Mouse (Mus musculus) cerebellum, adult 18-20 months (tissue): ENCODE measurements at regions not wholly inside any gene's neighbourhood (a gene's known extent, or its start where the extent isn't known, plus 50 kb on each side); places are given as distances from the start of the nearest gene placed in this dataset.

Experiments
- DNase-seq, 2 experiments: peaks; one replicate each; pipeline ENCODE4 v3.0.0; 2021

DNA sequence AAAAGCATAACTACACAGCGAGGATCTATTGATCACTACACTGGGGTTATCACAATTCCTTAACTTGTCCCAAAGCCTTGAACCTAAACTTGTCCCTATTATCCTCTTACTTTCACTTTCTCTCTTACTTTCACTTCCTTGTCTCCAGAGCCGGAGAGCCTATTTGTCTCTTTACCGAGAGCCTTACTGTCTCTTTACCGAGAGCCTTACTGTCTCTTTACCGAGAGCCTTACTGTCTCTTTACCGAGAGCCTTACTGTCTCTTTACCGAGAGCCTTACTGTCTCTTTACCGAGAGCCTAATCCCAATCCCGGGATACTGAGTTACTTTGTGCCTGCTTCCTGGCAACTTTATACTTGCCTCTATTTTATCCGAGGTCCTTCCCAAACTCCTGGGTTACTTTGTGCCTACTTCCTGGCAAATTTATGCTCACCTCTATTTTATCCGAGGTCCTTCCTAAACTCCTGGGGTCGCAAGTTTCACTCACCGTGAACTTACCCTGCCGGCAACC, 335.3 kb upstream of the Ccng1 start:
- DNase-seq, result peak in 1 of 2 experiments; percentile 3

DNA sequence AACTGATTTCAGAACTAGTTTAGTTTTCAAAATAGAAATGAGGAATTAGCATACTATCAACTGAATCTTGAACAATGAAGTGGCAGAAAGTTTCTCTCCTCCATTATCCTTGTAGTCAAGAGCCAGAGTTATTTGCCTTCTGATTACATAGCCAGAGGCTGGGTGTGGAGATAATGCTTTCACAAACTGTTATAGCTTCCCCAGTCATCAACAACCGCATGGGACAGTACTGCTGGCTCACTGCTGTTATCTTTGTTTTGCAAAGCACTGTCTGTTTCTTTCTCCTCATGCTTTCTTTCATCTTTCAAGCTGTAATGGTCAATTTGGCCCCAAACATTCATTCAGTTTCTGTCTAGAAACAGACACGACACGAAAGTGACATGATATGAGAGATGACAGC, 308.5 kb upstream of the Ccng1 start:
- no peak for DNase-seq

DNA sequence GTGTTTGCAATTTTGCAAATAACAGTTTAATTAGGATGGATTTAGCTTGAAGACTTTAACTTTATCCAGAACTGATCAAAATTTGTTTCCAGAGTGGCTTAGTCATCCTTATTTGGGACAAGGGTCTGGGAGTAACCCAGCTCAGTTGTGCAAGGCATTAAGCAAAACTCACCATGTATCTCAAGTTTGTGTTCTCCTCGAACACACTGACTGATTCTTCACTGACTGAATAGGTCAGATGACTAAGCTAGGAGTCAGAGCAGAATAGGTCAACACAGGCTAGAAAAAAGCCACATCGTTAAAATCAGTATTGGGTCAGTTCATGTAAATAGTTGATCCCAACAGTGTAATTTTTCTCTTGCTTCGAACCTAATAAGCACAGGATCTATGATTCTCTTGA, 302.7 kb upstream of the Ccng1 start:
- DNase-seq, result no peak

DNA sequence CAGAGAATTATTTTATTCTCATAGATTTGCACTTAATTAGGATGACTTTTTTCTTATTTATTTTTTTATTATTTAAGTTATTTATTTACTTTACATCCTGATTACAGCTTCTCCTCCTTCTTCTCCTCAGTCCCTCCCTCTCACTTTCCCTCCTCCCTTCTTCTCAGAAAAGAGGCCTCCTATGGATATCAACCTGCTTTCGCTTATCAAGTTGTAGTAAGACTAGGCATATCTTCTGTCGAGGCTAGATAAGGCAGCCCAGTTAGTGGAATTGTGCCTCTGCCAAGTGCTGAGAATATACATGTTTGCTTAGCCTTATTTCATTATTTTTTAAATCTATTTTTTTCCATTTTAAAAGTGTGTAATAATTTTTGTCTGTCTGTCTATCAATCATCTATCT, 274.9 kb upstream of the Ccng1 start:
- DNase-seq, result no peak

DNA sequence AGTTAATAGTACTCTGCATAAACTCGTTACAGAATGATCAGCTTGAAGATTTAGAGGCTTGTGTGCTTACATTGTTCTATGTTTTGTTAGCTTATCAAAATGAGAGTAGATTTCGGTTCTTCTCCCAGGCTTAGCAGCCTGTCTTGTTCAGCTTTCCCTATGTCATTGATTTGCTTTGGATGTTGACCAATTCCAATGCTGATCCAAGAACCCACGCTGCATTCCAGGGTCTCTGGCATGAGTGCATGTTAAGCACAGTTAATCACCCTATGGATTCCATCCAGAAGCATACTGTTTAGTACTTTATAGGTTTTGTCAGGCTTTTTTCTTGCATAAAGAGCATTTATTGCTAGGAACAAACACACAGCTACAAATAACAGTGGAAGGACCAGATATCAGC, 255.0 kb upstream of the Ccng1 start:
- DNase-seq, result no peak

DNA sequence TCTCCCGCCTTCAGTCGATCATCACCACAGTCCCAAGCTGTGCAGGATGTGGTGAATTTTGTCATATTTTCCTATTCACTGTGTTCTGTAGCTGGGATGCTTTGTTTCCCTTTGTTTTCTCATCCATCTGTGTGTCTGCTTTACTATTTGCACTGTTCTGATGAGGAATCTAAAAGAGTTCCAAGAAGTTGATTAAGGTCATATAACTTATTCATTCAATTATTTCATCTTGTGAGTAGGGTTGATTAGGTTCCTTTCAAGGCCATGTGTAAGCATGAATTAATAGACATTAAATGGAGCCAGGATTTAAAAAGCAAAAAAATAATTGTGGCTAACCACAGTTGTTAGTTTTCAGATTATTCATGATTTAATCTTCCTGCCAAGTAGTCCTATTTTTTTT, 217.7 kb upstream of the Ccng1 start:
- no peak for DNase-seq

DNA sequence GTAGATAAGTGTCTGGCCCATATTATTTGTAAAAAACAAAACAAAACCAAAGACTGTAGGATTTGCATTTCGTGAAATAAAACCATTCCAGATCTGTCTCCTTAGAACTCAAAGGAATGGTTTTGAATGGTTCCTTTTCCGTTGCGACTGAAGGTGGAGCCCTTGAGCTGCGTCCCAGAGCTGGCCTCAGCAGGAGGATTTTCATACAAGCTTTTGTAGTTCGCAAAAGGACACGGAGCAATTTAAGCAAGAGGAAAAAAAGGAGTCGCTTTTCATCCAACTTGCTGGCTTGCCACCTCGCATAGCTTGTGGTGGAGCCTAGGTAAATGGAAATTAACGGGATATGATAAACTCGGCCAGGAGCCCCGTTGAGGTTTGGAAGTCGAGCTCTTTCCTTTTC, 172.1 kb upstream of the Ccng1 start:
- peak; percentile 72 to 80 for DNase-seq

DNA sequence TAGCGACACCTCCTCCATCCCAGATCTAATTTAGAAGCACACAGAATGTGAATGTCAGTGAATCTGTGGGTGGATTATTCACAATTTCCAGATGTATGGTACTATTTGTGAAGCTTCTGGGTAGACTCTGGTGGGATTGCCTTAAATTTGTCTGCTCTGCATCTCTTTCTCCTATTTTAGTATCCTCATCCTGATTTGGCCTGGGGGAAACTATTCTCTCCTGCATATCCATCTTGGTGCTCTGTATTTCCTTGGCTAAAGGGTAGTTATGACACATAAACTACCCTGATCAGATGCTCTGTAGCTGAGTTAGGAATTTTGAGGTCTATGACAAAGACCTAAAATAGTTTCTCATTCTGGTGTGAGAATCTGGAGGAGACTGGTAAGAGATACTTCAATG, 136.4 kb upstream of the Ccng1 start:
- no peak for DNase-seq

DNA sequence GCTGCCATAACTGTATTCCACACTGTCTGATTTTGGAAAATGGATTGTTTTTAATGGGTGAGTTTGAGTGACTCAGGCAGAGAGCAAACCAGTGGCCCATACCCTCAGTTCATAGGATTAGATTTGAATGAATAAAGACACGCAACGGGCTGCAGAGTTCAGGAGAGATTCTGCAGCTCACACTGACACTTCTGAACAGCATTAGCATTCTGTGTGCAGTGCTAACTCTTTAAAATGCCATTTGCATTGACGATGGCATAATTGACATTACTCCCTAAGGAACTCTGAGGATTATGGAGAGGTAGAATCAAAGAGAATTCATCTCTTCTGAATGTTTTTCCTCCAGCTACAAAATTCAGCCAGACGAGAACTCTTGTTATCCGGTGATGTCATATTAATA, 129.4 kb upstream of the Ccng1 start:
- DNase-seq, result no peak

DNA sequence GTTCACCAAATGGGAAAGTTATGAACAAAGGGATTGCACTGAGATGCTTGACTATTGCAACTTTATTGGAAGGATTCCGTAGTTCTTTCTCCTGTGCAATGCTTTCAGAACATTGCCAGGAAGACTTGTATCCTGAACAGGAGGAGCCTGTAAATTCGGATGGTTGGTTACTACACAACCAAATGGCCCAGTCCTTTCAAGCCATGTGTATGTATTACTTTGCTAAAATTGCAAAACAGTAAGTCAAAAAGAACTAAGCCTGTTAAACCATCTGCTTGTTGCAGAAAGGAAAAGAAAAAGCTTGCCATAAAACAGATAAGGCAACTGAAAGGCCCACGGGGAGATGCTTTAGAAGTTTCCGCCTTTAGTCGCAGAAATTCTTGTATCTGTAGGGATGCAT, 124.5 kb upstream of the Ccng1 start:
- DNase-seq, result no peak

DNA sequence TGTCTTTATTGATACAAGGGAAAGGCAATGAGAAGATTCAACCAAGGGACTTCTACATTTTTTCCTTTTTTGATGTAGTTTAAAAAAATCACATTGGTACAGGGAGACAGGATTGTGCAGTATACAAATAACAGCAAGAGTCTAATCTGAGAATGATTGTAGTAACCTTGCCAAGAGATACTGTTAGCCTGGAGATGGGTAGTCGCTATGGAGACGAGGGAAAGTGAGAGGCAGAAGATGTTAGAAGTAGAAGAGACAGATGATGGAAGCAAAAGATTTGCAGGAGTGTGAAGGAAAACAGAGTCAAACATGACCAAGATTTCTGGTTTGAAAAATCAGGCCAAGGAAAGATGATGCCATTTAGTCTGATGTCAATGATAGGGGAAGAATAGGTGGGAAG, 117.9 kb upstream of the Ccng1 start:
- DNase-seq, result no peak

DNA sequence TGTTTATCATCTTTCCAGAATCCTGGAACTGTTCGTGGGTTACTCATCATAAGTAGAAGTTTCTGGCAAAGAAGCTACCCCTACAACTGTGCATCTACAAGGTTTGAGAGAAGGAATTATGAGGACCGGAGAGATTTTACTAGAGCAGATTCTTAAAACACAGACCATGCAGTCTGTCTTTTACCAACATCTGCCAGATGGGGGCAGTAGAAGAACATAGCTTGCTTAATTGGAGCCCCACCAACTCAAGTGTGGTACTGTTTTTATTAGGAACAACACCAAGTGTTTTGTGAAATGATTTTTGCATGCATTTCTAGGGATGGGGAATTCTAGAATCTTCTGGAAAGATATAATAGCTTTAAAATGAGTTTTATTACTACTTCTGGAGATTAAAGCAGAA, 110.6 kb upstream of the Ccng1 start:
- peak; percentile 51 to 60 for DNase-seq

DNA sequence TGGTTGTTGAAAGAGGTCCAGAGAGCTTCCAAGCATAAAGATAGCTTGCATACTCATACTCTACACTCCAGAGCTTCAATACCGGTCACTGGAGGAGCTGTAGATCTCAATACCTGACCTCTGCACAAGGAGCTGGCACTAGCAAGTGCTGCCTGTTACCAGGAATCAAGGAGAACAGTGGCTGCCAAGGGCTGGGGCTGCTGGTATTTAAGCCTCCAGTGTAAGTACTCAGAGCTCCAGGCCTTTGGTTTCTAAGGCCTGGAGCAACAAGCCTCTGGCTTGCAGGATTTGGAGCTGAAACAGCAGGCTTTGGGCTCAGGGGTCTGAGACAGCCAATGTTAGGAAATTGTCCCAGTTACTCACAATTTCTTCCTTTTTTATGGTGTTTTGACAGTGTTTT, 96.2 kb upstream of the Ccng1 start:
- no peak for DNase-seq

DNA sequence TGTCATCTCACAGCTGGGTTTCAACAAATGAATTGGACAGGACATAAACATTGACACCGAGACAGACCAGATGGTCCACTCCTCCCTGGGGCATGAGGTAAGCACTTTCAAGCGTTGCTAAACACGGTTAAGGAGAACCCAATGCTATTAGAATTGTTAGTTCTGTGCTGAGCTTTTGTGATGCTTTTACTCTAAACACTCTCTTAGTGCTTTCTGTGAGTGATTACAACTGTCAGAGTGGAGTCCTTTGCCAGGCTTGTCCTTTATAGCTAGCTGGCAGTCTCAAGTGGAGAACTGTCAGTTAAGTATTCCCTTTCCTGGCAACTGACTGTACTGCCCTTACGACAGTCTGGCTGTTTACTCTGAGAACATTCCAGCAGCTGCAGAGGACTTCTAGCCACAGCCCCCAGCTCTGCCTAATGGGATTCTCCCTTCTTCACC, 95.6 kb upstream of the Ccng1 start:
- DNase-seq, result no peak

DNA sequence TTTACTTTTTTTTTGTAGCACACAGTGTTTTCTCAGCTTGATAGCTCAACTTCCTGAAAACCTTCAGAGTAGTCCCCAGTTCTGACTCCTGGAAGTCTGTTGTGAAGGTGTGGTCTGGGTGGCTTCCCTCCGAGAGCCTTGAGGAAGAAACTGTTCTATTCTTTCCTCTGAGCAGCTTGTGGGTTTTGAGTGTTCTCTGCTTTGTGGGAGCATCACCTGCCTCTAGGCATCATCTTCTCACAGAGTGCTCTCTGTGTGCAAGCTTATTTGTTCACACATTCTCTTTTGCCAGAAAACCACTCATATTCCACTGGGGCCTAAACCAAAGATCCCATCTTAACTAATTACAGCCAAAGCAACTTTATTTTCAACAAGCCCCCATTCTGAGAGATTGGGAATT, 91.5 kb upstream of the Ccng1 start:
- DNase-seq, result no peak

DNA sequence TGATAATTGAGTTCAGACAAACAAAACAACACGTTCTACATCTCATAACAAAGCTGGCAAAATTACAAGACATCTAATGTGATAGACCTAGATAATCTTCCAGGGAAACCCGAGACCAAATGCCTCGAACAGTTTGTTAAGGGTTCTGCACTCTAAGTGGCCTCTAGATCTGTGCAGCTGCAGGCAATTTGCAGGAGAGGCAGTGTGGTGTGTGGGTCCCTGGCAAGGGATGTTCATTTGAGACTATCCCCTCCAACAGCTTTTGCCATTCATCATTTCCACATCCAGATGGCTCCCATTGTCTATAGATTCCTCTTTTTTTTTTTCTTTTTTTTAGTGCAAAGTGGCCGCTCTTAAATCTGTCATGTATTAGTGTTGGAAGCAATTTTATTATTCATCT, 80.3 kb upstream of the Ccng1 start:
- no peak for DNase-seq
